Mouse (Mus musculus) cortical plate, adult 2 months (tissue): ENCODE results near the gene Gm39115.
"Not testable (repeated sequence)": the region's sequence is repeated elsewhere in the genome, so short reads cannot be mapped to it uniquely, and the experiment has no call there.

Source experiments
- CTCF ChIP-seq: fragments of 200-500 bp; IDR thresholded peaks from 2 replicates; pipeline ENCODE4 v1.5.1; 2011; ENCODE audit warnings: mild to moderate bottlenecking, control low read depth, low read length; ENCODE audit not compliant: insufficient read depth; ENCODE audit errors: extremely low read depth
- POLR2A ChIP-seq: fragments of 200-500 bp; IDR thresholded peaks from 2 replicates; pipeline ENCODE4 v1.6.1; 2011; ENCODE audit warnings: mild to moderate bottlenecking, low read length, control low read depth; ENCODE audit not compliant: insufficient read depth; ENCODE audit errors: extremely low read depth

DNA sequence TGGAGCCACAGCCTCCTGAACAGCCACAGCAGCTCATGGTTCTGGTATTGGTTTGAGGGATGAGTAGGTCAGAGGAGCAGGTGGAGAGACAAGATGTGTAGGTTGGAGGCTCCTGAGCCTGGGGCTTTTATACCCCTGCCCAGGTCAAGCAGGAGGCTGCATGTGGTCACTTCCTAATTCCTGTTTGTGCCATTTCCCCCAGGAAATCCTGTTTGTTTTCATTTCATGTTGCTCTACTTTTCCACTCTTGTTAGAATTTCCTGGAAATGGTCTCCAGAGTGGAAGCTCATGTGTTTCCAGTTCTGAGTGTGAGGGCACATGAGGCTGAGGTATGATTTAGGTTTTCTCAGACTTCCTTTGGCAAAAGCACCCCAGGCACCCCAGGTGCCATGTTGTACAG lies 40.1 kb upstream of the Gm39115 start, which contains the start of gene Krtap5-2:
- not testable (repeated sequence) for TF ChIP-seq CTCF, POLR2A
